Mouse (Mus musculus) CD4-positive, CD25-positive, alpha-beta regulatory T cell, adult 4 months (primary cell): ENCODE results near the gene Rpl22. TPM values are rescaled to one million over a fixed set of nuclear protein-coding genes. Genes with fewer than 3 reads are reported as not detected.

Experiments
- ATAC-seq: one replicate; pipeline ENCODE4 v1.8.0; 2017
- polyA plus RNA-seq, 2 experiments: library from polyadenylated mRNA; unstranded; fragments of 100-300 nt; shearing (Covaris generic); gene quantifications; one replicate each; pipeline ENCODE4 v1.2.1; 2017

Rpl22 gene
- polyA plus RNA-seq, 2 experiments from 2014 or later = 772 to 1,018 TPM

- ATAC-seq = peak; percentile 91
Observed at GRCm38 (mm10) chr4:152296874-152297861, 28.4 kb upstream of the Rpl22 start, which contains the start of gene Icmt. TSS of gene Icmt (plus strand) at chr4:152297227.

GRCm38 (mm10) chr4:152298836-152299235 lies 26.7 kb upstream of the Rpl22 start:
- ATAC-seq = no peak

- ATAC-seq = no peak
Observed at GRCm38 (mm10) chr4:152300375-152300774, 25.2 kb upstream of the Rpl22 start.

- no peak for ATAC-seq
Observed at GRCm38 (mm10) chr4:152302012-152302411, 23.5 kb upstream of the Rpl22 start.

- ATAC-seq = no peak
Observed at GRCm38 (mm10) chr4:152303172-152303571, 22.4 kb upstream of the Rpl22 start.

GRCm38 (mm10) chr4:152304685-152305084 lies 20.9 kb upstream of the Rpl22 start:
- no peak for ATAC-seq

GRCm38 (mm10) chr4:152305991-152306390 lies 19.6 kb upstream of the Rpl22 start:
- no peak for ATAC-seq

- ATAC-seq = no peak
Observed at GRCm38 (mm10) chr4:152307542-152307941, 18.0 kb upstream of the Rpl22 start.

- no peak for ATAC-seq
Observed at GRCm38 (mm10) chr4:152312186-152312585, 13.4 kb upstream of the Rpl22 start.

- peak; percentile 60 for ATAC-seq
Observed at GRCm38 (mm10) chr4:152313211-152313632, 12.3 kb upstream of the Rpl22 start.

GRCm38 (mm10) chr4:152313934-152314333 lies 11.6 kb upstream of the Rpl22 start:
- ATAC-seq = no peak

- ATAC-seq = no peak
Observed at GRCm38 (mm10) chr4:152315498-152316213, 9.9 kb upstream of the Rpl22 start.

- ATAC-seq = no peak
Observed at GRCm38 (mm10) chr4:152317631-152318033, 7.9 kb upstream of the Rpl22 start.

GRCm38 (mm10) chr4:152318517-152319234 lies 6.9 kb upstream of the Rpl22 start, which contains the start of gene Rnf207:
TSS of gene Rnf207 (minus strand) at chr4:152318993.
- ATAC-seq = peak; percentile 80

- ATAC-seq = no peak
Observed at GRCm38 (mm10) chr4:152321464-152321863, 4.1 kb upstream of the Rpl22 start.

GRCm38 (mm10) chr4:152324641-152325562 lies 640 bp upstream of the Rpl22 start:
- peak; percentile 6 for ATAC-seq

- ATAC-seq = no peak
Observed at GRCm38 (mm10) chr4:152326543-152326942, 1.0 kb downstream of the Rpl22 start.

- ATAC-seq = no peak
Observed at GRCm38 (mm10) chr4:152328691-152329090, 3.1 kb downstream of the Rpl22 start.

- peak; percentile 74 for ATAC-seq
Observed at GRCm38 (mm10) chr4:152332952-152333351, 7.4 kb downstream of the Rpl22 start.

GRCm38 (mm10) chr4:152333587-152333986 lies 8.0 kb downstream of the Rpl22 start:
- ATAC-seq = no peak

- ATAC-seq = no peak
Observed at GRCm38 (mm10) chr4:152337772-152338171, 12.2 kb downstream of the Rpl22 start.
